Mouse (Mus musculus) heart, adult 8-10 months (tissue): ENCODE measurements around the gene Trmt5. TPM values are rescaled to one million over a fixed set of nuclear protein-coding genes. Genes with fewer than 3 reads are reported as not detected.

Experiments used
- DNase-seq: peaks from one replicate; pipeline ENCODE4 v3.0.0; 2022; ENCODE audit warnings: low spot score
- total RNA-seq, 4 experiments: library from RNA; stranded (reverse); gene quantifications; 2 replicates each; pipeline ENCODE4 v1.2.4; 2022

Trmt5 gene
- total RNA-seq, 4 experiments from 2014 or later, result 39.5 to 63.8 (median 49.1) TPM

DNA sequence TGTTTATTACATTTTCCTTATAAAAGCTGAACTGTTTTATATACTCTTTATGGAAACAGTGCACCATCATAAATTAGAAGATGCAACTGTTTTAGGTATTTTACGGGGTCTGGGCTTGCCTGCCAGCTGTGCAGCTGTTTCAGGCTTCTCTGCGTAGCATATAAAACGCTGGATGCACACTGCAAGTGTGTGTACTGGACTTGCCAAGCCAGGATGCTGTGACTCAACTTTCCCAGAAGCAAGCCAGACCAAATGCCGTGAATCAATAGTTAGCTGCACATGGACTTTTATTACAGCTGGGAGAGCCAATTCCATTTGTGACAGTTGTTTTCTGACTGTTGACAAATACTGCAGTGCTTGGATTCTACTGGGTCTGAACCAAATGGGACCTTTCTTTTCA lies 16.6 kb downstream of the Trmt5 start:
- no peak for DNase-seq

DNA sequence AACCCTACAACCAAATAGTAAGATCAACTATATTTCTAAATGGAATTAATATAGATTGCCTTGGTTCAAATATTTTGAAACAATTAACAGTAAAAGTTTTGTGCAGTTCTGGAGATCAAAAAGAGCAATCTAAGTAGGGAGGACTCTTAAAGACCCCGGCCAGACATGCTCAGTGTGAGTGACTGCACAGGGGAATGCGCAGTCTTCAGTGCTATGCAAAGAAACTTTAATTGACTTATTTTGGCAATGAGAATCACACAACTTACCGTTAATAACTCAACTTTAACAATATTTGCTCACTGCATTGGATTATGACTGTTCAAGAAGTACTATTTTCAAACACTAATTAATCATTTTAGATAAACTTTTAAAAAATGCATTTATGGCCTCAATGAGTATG lies 17.0 kb downstream of the Trmt5 start:
- no peak for DNase-seq

DNA sequence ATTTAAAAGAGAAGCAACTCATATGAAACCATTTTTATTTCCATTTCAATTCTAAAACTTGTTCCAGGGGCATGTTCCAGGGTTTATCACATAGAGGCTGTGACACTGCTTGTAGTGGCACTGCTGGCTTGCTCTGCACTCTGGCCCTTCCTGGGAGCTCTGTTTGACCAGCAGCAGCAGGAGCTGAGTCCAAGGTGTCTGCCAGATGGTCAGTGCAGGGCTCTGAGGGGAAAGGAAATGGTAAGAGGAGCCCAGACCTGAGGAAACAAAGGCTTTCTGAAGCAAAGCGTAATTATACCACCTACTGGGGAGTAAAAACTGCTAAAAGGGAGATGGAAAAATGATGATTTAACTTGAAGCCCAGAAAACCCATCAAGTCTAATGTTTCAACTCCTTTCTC lies 18.0 kb downstream of the Trmt5 start:
- no peak for DNase-seq

DNA sequence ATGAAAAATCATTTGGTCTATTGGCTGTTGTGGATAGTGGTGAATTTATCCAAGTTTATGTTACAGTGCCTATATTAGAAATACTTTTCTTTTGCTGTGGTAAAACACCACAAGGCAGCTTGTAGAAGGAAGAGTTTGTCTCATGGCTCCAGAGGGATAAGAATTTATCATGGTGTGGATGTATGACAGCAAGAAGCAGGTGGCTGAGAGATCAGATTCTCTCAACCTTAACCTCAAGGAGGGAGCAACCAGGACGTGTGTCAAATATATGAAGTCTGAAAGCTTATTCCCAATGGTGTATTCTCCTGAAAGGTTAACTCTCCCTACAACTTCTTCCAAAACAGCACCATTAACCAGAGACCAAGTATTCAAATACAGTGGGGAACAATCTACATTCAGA lies 19.9 kb downstream of the Trmt5 start:
- DNase-seq, result no peak

DNA sequence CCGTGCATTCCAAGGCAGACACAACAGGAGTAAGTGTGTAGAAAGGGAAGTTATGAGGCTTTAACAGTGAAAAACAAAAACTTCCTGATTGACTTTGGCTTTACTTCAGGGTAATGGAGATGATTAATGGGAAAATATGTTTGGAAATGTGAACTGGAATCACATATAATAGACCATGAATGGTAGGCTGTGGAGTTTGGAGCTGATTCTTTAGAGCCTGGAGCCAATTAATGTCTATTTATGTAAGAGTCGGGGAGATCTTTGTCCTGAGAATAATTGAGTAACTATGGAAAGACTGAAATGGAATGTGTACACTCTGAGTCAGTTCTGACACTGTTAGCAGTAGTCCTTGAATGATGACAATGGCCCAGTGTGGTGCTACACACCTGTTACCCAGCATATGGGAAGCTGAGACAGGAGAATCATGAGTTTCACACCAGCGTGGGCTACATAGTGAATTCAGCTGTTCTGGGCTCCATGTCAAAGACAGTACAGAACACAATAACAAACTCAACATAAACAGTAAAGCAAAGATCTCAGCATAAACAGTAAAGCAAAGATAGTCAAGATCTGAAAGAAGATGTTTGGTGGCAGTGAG lies 21.0 kb downstream of the Trmt5 start:
- no peak for DNase-seq

DNA sequence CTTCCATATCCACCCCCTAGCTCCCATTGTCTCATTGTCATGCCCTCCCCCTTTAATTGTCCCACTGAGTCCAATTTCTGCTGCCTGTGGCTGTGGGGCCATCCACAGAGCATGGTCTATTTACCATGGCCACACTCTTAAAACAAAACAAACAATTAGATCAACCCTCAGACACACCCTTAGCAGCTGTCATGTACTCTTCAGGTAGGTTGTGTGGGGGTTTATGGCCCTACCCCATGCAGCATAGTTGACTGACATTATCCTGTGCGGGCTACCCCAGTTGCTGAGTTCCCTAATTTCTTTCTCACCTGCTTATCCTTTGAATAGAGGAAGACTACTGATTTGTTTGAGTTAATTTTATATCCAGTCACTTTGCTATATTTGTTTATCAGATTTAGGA lies 26.2 kb downstream of the Trmt5 start:
- no peak for DNase-seq

DNA sequence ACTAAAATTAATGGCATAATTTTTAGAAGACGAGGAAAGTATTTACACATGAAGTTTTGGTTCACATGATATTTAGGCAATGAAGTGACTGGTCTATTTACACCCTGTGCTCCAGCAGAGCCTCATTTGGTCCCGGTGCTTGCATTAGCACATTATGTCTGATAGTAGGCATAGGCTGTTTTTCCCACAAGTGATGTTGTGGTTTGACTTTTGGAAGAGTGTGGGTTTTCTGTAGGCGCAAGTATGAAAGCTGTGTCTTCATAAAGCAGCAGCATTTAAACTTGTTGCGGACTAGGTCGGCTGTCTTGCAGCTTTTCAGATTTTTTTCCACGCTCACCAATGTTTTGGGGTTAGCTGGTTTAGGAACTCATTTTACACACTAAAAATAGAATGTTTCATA lies 27.2 kb downstream of the Trmt5 start:
- DNase-seq, result no peak

DNA sequence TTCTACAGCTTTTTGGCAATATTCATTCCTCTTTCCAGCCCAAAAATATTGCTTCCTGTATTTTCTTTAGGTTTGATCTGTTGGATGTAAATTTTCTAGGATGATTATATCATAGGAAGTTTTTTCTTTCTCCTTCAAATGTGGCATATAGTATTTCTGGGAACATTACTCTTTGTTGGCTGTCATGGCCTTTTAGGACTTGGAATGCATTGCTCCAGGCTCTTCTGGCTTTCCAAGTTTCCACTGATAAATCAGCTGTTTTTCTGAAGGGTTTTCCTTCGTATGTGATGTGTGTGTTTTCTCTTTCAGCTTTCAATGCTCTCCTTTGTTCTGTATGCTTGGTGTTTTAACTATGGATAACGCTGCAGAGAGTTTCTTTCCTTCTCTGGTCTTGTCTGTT lies 31.5 kb downstream of the Trmt5 start:
- no peak for DNase-seq

DNA sequence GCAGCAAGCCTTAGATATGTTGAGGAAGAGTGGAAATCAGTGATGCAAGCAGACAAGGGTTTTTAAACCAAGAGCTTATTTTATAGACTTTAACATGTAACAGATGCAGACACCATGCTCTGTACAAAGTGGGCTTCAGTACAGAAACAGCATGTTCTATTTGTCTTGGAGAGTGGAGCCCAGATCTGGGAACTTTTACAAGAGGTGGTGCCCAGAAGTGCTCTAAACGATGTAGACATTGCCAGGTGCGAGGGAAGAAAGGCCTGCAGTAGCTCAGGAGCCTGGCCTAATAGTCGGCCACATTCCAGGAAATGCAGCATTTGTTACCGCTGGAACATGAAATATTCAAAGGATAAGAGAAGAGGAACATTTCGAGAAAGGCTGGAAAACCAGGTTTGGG lies 40.8 kb downstream of the Trmt5 start:
- DNase-seq, result no peak

DNA sequence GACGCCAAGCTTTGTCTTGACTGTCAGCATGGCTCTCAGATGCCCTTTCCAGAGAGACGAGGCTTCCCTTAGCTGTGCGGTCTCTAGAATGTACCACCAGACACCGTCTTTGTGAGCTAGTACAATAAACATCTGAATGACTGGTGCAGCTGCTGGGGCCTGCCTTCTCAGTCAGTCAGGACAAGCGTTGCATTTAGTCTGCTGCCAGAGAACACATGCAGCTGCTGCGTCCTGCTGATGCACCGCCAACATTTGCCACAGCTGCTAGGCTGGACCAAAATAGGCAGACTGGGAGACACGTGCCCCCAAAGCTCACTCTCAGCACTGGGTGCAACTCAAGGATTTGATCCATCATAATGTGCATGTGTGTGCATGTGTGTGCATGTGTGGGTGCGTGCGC lies 44.5 kb downstream of the Trmt5 start:
- no peak for DNase-seq

DNA sequence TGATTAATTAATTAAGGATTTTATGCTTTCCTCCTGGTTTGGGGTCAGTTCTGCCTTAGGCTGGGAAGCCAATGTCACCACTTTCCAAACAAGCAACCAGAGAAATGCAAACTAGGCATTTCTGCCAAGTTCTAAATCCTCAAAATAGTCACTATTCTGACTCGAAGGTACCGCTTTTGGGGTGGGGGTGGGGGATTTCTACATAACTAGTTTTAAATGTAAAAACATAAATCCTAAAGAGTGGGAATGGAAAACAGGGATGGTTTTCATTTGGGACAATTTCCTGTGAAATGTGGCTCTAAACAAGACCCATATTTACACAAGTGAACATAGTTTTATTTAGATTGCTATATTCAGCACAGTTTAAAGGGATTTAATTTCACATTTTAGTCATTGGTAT lies 53.9 kb downstream of the Trmt5 start:
- DNase-seq, result no peak

DNA sequence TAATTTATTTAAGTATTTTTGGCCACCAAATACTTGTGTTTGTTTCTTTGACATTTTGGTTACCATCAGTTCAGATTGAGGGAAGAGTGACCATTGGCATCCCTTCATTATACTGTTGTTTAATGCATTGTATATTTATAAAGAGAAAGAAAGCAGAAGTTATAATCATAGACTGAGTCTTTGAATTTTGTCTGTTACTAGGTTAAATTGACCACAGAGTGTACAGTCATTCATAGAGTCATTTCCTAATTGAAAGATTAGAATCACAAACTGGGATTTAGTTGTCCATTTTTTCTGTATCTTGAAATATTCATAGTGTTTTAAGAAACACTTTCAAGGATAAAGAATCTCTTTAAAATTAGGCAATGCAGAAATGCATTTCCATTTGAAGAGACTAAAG lies 55.0 kb downstream of the Trmt5 start:
- no peak for DNase-seq

DNA sequence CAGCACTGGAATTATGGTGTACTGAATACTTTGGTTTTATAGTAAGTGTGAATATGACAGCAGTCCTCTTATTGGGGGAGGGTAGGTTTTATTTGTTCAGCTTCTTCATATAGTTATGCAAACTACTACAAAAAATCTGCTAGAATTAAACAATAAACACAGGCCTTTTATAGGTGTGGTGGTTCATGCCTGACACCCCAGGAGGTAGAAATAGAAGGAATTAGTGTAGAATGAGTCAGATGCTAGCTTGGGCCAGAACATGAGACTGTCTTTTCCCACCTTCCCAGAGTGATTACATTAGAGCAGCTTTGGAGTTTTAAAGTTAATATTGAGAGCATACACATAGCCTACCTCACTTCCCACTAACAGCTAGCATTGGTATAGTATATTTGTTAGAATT lies 56.3 kb downstream of the Trmt5 start:
- no peak for DNase-seq

Other genes with a start within 250 kb of the Trmt5 start
- 1 to 10 TPM; 1.6 to 3.6 (median 2.9) TPM for gene Six1, start 232.8 kb downstream of the Trmt5 start, total RNA-seq
- 1 to 10 TPM; 5.1 to 7.8 (median 6.7) TPM for gene Six4, start 173.3 kb downstream of the Trmt5 start, total RNA-seq
- gene Mnat1, start 163.0 kb downstream of the Trmt5 start, total RNA-seq, result 10 to 100 TPM; 18.1 to 22.3 (median 20.5) TPM
- gene Slc38a6, start 69 bp upstream of the Trmt5 start, total RNA-seq, result 1 to 10 TPM; 3.2 to 5.8 (median 4.5) TPM